Mouse (Mus musculus): ENCODE measurements around the gene Pax5.

GRCm38 (mm10) chr4:44576786-44577185, 133.5 kb downstream of the Pax5 start:
- TF ChIP-seq CTCF (conservative IDR thresholded peaks at IDR 0.05; ENCODE audit: insufficient read depth, insufficient read length, low read depth, low read length) (no peak), POLR2A (IDR thresholded peaks at IDR 0.05; ENCODE audit: low read depth, low read length) (no peak)
